Mouse (Mus musculus) CH12F3 (cell line): ENCODE measurements around the gene Aldh3b2.
"Not testable (repeated sequence)": the region's sequence is repeated elsewhere in the genome, so short reads cannot be mapped to it uniquely, and the experiment has no call there.

ENCODE experiments used
- in situ Hi-C: fragments of 300-500 bp; cut with MboI; formaldehyde crosslinking; loops from 2 replicates; pipeline ENCODE4 v1.14.3; 2020; ENCODE audit warnings: low sequenced_read_pairs

Gene Aldh3b2

DNA sequence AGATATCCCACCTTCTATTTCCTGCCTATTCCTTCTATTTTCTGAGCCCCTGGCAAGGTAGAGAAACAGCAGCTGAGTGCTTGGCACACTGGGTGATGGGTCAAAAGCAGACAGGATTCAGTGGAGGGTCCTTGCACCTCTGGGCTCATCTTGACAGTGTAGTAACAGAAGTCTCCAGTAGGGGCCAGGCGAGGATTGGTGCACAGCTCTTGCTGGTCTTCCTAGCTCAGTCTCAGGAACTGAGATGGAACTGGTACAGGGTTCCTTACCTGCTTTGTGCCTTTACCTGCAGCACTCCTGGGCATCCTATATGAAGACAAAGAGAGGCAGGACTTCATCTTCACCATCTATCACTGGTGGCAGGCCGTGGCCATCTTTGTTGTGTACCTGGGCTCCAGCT, 25.4 kb upstream of the Aldh3b2 start:
- in situ Hi-C loops, result no loop called here

DNA sequence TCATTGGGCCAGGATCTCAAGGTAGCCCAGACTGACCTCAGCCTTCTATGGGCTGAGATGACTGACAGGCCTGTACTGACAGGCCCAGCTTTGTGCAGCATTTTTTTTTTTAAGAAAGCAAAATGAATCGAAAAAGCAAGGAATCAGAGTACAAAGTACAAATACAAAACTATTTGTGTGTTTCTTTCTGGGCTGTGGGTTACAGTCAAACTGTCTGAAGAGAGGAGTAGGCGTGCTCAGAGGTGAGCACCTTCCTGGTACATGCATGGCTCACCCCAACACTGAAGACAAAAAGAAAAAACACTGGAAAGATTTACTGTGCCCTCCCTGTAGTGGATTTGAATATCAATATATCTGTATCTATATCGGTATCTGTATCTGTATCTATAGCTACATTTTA, 24.3 kb upstream of the Aldh3b2 start:
- in situ Hi-C loops, result no loop called here

DNA sequence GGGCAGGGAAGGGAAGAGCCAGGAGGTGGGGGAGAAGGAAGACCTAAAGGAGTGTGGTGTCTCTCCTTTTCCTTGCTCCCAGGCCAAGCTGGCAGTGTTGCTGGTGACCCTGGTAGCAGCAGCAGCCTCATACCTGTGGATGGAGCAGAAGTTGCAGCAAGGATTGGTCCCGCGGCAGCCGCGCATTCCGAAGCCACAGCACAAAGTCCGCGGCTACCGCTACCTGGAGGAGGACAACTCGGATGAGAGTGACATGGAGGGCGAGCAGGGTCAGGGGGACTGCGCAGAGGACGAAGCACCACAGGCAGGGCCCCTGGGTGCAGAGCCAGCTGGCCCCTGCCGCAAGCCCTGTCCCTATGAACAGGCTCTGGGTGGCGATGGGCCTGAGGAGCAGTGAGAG, 23.6 kb upstream of the Aldh3b2 start:
- in situ Hi-C loops, result no loop called here

DNA sequence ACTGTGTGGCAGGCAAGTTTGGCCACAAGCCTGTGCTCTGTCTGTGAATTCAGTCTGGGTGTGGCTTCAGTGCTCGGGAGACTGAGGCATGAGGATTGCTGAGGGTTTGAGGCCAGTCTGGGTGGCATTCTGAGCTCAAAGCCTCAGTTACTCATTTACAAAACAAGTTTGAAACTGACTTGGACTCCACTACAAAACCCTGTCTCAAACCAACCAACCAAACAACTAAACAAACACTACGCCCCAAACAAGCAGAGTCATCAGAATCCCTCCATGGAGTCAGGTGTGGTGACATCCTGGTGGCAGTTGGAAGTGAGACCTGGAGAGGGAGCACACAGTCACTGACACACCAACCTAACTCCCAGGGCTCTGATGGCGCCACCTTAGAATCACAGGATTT, 21.8 kb upstream of the Aldh3b2 start:
- in situ Hi-C loops, result no loop called here

DNA sequence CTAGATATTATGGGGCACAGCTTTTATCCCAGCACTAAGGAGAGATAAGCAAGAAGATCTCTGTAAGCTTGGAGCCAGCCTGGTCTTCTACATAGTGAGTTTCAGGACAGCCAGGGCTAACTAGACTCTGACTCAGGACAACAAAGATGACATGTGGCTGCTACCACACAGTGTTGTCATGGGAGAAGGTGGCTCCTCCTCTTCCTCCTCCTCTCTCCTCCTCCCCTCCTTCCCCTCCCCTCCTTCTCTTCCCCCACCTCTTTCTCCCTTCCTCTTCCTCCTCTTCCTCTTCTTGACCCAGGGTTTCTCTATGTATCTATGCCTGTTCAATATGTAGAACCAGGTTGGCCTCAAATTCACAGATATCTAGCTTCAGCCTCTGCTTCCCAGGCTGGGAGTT, 20.7 kb upstream of the Aldh3b2 start:
- in situ Hi-C loops, result no loop called here

DNA sequence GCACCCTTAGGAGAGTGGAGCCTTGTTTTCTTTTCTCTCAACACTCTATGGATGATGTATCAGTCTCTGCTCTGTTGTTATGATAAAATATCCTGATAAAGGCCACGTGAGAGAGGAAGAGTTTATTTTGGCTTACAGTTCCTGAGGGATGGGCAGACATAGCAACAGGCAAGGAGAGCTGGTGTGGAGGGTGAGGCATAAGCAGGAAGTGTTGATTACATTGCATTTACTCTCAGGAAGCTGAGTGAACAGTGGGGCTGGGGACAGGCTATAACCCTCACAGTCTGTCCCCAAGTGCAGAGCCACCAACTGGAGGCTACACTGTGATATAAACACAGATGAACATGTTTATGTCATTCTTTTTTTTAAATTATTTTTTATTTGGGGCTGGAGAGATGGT, 20.0 kb upstream of the Aldh3b2 start:
- in situ Hi-C loops, result no loop called here

DNA sequence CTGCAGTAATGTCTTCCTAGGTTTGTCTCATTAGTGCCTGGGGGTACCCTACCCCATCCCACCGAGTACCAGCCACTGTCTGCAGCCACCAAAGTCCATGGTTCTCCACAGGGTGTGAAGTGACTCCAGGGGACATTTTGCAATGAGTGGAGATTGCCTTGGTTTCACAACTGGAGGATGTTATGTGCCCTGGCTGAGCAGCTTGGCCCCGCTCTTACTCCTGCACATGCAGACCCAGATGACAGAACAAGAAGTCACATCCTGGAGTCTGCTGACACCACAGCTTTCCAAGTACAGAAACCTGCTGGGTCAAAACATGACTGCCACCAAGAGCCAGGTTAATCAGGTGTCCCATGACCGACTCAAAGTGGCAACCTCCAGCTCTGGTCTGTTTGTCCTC, 17.1 kb upstream of the Aldh3b2 start:
- in situ Hi-C loops, result no loop called here

DNA sequence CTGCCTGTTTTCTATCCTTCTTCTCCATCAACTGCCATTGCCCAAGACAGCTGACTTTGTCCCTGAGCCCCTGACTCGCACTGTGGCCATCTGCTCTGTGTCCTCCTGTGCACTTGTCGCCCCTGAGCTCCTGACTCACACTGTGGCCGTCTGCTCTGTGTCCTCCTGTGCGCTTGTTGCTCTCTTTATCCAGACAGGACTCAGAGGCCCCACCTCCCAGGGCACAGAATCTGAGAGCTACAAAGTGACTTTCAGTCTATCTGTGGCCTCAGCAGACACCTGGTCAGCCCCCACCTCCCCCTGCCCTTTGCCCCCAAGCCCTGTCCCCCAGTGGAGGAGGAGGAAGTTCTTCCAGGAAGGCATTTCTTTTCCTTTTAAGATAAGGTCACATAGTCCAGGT, 16.3 kb upstream of the Aldh3b2 start:
- in situ Hi-C loops, result no loop called here

DNA sequence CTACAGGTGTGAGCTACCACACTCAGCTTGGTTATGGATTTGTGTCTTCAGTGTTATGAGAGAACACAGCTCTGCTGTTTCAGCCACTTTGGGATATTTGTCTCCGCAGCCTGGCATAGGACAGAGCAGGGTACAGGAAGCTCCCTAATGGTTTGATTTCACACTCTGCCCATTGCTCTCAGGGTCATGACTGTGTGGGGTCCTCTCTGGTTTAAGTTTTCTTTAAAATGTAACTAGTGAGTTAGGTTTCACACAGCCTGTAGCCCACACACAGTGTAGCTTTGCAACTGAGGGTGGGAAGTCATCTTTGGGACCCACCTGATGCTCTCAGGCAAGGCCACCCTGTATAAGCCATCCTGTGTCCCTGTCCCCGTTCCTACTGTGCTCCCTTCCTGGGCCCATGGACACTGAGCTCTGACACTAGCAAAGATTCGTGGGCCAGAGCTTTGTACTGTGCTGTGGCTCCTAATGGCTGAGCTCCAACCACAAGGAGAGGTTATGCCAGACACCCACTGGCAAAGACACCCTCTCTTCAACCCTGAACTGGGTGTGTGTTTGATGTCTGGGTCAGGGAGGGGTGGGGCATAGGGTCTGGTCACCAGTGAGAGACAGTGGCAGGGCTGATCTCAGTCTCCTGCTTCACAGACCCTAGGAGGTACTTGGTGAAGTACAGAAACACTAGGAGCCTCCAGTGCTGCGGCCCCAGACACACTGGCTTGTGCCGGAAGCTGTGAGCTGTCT, 14.7 kb upstream of the Aldh3b2 start:
- in situ Hi-C loops, result not testable (repeated sequence)

DNA sequence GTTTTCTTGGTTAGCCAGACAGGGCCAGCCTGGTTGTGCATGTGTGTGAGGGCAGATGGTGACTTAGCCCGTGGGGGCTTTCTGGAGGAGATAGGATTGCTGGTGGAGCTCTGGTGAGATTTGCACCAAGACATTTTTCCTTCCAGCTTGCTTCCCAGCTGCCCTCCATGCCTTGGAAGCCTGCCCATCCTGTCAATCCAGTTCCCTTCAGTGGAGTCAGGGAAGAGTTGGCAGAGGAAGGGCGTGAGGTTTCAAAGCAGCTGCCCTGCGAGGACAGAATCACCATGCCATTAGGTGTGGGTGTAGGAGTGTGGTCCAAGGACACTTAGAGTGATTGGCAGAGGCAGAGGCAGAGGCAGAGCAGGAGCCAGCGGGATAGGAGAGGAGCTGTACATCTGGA, 13.7 kb upstream of the Aldh3b2 start, which contains the start of gene Aldh3b3:
Gene Aldh3b3 (plus strand): TSS at position 176 of the 400 bp plus-strand sequence.
- in situ Hi-C loops, result no loop called here

DNA sequence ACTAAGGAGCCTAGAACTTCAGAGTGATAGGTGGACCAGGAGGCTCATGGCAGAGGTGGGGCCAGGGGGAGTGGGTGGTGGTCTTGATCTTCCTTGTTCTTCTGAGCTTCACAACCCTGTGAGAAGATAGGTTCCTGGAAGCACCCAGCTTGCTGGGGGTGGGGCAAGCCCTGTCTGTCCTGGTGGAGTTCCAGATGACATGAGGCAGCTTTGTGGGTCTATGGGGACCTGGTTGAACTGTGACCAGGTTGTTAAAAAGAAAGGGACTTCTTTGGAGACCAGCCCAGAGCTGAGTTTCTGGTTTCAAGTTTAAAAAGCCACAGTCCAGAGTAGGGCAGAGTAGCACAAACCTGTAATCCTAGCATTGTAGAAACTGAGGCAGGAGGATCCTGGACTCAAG, 13.1 kb upstream of the Aldh3b2 start:
- in situ Hi-C loops, result no loop called here

DNA sequence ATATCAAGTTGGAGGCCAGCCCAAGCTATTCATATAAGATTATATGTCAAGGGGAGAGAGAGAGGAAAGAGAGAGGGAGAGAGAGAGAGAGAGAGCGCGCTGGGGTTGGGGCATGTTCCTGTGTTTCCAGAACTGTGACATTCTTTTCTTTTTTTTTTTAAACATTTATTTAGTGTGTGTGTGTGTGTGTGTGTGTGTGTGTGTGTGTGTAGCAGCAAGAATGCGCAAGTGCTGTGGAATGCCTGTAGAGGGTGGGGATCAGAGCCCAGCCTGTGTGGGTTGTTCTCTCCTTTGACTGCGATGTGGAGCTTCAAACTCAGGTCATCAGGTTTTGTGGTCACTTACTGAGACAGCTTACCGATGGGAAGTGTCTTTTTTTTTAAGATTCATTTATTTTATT, 11.9 kb upstream of the Aldh3b2 start:
- in situ Hi-C loops, result no loop called here

DNA sequence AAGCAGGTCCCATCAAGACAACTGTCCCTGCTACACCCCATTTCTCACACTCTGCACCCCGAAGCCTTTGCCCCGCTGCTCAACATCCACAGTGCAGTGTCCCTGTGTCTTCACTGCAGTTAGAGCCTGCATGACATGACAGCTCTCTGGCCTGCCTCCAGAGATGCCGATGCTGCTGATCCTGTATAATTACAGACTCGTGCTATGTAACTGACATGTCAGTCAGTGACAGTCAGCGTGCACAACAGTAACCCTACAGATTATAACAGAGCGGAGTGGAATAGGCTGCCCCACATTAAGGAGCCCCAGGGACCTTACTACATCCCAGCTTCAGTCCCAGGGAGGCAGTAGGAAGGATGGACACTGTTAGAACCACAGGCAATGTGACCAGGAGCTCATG, 10.3 kb upstream of the Aldh3b2 start:
- in situ Hi-C loops, result not testable (repeated sequence)

DNA sequence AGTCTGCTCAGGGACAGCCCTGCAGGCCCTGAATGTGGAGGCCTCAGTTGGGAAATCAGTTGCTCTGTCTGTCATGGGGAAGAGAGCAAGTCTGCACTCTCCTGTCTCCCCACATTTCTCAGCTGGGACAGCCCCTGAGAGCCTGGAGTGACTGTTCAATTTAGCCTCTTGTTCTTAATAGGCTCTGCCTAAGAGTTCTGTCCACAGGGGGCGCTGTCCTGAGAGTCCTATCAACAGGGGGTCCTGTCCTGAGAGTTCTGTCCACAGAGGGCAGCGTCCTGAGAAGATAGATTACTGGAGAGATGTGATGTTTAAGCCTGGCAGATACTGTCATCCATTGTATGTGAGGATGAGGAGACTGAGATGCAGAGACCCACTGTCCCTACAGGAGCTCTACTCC, 9.7 kb upstream of the Aldh3b2 start:
- in situ Hi-C loops, result no loop called here

DNA sequence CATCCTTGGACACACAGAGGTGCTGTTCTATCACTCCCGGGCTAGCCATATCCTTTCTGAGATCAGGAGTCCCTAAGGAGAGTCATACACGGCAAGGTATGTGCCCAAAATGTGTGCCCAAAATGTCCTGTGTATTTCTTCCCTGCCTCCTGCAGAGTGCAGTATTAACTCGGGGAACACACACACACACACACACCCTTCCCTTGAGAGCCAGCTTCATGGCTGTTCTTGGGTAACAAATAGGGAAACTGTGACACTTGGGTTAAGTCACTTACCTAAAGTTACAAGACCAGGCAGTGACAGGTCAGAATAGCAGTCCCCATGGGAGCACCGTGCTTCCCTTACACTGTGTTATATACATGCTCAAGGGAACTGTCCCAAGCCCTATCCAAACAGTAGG, 8.1 kb upstream of the Aldh3b2 start:
- in situ Hi-C loops, result no loop called here

DNA sequence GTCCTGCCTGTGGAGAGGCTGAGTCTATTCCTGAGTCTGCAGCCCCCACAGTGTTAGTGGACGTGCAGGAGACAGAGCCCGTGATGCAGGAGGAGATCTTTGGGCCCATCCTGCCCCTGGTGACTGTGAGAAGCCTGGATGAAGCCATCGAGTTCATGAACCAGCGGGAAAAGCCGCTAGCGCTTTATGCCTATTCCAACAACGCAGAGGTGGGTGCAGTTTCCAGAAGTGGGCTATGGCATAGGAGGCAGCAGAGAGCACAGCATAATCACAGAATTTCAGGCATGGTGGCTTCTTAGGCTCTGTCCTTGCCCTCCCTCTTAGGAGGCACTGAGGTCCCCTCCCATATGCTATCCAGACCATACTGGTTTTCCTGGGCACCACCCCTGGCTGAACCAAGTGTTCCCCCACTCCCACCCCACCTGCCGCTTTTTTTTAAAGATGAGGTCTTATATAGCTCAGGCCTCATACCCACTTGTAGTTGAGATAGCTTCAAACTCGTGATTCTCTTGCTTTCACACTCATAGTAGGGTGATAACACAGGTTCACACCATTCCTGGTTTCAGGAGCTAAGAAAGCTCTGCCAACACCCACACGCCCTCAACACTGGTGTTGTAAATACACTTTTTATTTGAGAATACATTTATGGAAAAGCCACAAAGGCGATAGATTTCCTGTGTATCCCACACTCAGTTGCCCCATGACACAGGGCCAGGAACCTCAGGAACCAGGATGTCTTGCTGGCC, 5.6 kb upstream of the Aldh3b2 start:
- in situ Hi-C loops, result no loop called here

DNA sequence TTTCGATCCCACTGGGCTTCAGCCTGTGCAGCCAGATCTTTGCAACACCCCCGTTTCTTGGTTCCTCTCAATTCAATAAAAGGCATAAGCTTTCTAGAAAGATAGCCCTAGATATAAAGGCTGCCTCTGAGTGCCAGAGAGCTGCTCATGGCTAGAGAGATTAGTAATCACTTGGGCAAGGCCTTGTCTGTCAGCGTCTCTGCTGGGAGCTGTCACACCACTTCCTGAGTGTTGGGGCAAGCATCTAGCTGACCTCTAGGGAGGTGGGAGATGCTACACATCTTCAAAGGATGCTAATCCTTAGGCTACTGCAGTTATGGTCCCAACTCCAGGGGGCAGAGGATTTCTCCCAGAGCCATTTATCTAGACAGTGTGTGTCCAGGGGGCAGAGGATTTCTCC, 4.9 kb upstream of the Aldh3b2 start:
- in situ Hi-C loops, result no loop called here

DNA sequence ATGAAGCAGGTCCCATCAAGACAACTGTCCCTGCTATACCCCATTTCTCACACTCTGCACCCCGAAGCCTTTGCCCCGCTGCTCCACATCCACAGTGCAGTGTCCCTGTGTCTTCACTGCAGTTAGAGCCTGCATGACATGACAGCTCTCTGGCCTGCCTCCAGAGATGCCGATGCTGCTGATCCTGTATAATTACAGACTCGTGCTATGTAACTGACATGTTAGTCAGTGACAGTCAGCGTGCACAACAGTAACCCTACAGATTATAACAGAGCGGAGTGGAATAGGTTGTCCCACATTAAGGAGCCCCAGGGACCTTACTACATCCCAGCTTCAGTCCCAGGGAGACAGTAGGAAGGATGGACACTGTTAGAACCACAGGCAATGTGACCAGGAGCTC, 2.5 kb downstream of the Aldh3b2 start:
- in situ Hi-C loops, result not testable (repeated sequence)

DNA sequence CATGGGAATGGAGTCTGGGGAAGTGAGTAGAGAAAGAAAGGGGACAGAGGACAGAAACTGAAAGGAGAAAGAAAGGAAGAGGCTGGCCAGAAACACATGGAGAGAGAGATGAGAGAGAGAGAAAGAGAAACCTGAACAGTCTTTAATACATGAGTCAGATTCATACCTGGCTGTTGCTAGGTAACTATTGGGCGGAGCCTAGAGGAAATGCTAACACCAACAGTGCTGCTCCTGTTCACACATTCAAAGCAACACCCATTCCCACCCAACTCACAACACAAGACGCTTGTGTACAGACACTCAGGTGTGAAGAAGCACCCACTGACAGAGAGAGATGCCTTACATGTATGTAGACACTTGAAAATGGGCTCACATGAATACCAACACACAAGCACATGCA, 3.7 kb downstream of the Aldh3b2 start:
- in situ Hi-C loops, result no loop called here

DNA sequence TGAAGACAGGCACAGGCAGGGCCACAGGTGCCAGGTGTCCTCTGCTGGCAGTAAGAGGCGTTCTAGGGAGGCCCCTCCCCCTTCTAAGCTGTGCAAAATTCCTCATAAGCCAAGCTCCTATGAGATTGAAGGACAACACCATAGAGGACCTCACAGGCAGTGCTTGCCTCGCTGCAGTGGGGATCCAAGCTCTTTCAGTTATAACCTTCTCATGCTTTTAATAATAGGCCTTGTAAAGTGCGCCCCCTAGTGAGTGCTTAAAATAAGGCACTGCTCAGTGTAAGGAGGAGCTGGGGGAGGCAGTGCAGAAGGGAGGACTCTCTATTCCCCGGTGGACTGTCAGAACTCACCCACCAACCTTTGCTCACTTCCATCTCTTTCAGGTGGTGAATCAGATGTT, 8.2 kb downstream of the Aldh3b2 start:
- in situ Hi-C loops, result no loop called here

DNA sequence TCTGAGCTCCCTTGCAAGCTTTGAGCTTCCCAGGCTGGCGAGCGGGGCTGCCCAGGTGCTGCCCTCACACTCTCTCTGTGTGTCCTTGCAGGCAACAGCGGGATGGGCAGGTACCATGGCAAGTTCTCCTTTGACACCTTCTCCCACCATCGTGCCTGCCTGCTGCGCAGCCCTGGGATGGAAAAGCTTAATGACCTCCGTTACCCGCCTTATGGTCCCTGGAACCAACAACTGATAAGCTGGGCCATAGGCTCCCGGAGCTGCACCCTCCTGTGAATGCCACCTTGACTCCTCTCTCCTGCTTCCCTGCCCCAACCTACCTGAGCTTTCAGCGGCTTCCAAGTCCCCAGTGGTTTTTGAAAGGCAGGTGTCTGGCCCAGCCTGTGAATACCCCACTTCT, 8.8 kb downstream of the Aldh3b2 start:
- in situ Hi-C loops, result no loop called here

DNA sequence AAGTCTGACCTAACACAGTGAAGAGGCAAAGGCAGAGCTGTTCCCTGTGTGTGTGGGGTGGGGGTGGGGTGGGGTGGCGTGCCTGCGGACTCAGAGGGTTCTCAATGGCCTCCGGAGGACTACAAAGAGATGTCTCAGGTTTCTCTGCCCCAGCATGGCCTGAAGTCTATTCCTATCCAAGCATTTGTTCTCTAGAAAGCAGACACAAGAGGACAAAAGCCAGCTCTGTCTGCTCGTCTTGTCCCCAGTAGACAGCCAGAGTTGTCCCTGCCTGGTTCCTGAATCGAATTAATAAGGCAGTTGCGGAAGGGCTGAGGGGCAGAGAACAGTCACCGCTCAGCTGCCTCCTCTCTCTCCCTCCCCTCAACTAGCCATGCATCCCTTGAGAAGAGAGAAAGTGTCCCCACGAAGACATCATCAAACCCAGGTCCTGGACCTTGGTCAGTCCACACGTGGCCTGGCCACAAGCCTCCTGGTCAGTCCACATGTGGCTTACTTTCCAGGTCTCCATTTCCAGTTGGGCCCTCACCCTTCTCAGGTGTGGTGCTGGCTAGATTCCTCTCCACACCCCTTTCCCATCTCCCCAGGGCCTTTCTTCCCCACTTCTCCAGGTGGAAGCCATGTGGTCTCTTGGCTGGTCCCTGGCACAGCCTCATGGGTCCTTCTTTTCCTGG, 11.5 kb downstream of the Aldh3b2 start:
- in situ Hi-C loops, result no loop called here
